Mouse (Mus musculus): ENCODE results near the gene Gngt2.
A peak's percentile ranks its signal among the peaks of the same experiment; 100 is the strongest.

- no peak for TF ChIP-seq POLR2A (IDR thresholded peaks at IDR 0.05; ENCODE audit: borderline replicate concordance, low read depth, low read length)
- TF ChIP-seq CTCF (IDR thresholded peaks at IDR 0.05; ENCODE audit: low read depth, low read length): peak; percentile 84
These were observed 16.7 kb downstream of the Gngt2 start for GRCm38 (mm10) chr11:95853684-95854083.

All from bone marrow macrophage, adult 2 months (primary cell).